Mouse (Mus musculus) liver, adult (tissue): ENCODE data around the gene Zmiz1.

Experiments
- GATA4 ChIP-seq: IDR thresholded peaks from 2 replicates; pipeline ENCODE4 v1.6.1; 2014; ENCODE audit warnings: mild to moderate bottlenecking, low read length; ENCODE audit not compliant: insufficient replicate concordance

The Zmiz1 gene

DNA sequence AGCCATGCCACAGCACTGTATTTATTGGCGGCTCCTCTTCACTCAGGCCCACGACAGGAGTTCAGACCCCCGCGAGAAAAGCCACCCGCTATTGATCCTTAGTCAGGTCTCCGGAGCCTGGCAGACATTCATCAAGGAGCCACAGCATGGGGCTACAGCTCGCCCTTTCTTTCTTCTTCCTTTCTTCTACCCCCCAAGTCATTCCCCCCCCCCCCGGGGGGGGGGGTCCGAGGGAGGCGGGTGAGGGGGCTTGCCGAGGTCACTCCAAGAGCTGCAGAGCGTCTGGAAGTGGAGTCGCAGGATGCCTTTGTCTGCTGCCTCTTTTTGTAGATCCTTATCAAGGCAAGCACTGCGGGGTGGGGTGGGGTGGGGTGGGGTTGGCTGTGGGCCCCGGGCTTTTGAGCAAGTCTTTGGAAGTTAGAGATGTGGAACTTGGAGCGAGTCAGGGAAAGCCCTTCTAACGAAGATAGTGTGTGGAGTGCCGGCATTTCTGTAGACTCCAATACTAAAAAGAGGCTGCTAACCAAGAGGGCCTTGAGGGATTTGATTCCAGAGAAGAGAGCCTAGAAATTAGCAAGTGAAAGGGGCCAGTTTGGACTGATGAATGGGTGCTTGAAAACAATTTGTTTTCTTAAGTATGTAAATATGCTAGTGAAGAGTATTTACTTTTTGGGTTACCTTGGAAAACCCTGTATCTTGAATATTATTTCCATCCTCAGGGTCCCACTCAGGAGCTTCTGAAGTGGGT lies 145.6 kb downstream of the Zmiz1 start:
- no peak for TF ChIP-seq GATA4

DNA sequence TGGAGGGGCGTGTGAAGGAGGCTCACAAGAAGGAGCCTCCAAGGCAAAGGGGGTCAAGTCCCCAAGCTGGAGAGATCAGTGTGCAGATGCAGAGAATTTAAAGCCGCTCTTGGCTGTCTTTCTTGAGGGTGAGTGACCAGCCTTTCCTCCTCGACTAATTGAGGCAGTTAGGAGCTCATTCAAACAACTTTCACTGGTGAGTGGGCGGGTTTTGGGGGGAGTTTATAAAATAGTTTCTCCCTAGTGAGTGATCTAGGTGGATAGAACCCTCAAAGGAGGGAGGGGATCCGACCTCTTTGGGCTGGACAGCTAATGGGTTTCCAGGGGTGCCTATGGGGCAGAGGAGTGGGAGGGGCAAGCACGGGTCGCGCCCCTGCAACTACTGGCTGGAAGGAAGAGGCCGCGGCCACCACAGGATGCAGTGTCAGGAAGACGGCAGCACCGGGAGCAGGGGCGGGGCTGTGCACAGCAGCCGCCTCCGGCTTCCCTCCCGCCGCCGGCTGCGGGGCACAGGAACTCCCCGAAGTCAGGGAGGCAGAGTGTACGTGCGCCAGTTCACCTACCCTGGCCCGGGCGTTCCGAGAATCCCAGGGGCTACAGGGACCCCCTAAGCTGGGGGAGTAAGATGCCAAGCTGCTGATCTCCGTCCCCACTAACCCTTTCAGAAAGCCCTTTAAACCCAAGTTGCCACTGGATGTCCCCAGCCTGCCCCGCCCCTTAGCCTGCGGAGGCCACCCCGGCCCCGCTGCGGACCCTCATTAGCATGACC lies 147.6 kb downstream of the Zmiz1 start:
- TF ChIP-seq GATA4 = peak; percentile 26; the same call in 1 of the 2 replicates

DNA sequence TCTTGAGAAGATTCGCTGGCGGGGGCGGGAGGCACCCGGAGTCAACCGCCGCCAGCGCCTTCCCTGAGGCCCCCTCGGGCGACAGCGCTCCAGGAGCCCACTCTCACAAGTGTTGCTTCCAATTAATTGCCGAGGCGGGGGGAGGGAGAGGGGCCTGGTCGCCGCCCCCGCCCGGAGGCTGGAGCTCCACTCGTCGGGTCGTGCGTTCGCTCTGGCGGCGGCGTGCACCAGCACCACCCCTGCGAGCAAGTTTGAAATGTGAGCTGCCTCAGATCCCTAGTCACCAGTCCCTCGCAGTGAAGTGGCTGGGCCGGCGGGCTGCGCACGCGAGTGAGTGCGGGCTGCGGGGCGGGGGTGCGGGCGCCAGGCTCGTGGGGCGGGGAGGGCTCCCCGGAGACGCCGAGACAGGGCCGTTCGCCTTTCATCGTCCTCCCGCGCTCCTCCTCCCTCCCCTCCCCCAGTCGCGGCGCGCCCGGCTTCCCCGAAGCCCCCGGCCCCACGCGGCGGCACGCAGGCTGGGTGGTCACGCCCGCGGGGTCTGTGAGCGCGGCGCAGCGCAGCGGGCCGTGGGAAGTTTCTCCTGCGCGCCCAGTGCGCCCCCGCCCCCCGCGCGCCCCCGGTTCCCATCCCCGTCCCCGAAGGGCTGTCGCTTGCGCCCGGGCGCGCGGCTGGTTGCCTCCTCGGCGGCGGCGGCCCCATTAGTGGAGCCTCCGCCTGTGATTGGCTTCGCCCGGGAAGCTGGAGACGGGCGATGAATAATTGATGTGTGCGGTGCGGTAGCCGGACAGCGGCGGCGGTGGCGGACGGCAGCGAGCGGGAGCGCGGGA lies 148.4 kb downstream of the Zmiz1 start:
- TF ChIP-seq GATA4 = no peak

DNA sequence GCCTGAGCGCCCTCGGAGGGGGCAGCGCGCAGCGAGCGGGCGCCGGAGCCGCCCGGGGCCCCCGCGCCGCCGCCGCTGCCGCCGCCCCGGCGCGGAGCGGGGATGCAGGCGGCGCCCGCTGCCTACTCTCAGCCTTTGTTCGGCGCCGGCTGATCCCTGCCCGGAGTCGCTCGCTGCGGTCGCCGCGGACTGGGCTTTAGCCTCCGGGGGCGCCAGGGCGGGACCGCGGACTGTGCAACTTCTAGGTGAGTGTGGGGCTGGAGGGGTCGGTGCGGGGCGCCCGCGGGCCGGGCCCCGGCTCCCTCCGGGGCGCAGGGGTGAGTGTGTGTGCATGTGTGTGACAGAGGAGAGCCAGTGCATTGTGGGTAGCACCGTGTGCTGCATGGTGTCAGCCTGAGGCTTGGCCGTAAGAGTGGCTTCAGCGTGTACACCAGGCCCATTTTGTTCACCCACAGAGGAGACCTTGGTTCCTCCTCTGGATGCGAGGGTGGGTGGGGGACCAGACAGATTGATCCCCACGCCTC lies 149.0 kb downstream of the Zmiz1 start:
- TF ChIP-seq GATA4 = no peak

DNA sequence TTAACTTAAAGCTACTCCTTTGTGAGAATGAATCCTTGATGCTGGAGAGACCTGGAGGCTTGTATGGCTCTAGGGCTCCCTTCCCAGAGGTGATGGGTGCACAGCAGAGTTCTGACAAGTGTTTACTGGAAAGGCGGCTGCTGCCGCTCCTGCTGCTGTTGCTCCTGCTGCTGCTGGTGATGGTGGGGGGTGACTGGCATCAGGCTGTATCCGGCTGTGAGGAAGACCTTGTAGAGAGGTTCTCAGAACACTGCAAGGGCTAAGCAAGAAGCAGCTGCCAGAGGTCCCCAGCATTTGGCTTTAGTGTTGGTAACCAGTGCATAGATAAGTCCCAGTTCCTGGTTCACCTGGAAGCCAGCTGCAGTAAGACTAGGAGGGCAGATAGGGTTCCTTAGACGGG lies 149.6 kb downstream of the Zmiz1 start:
- TF ChIP-seq GATA4 = no peak

DNA sequence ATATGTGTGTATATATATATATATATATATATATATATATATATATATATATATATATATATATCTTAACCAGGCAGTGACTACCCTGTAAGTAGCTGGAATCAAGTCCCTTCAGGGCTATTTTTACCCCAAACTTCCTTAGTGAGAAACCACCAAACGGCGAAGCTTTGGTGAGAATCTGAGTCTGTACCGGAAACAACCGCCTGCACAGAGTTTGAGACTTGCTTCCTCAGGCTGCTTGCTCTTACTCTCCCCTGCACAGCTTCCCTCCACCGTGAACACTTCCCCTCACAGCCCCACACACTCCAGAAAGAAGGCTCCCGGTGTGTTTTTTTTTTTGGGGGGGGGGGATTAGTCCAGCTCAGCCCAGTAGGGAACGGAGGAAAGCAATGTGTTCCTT lies 150.4 kb downstream of the Zmiz1 start:
- TF ChIP-seq GATA4 = no peak

DNA sequence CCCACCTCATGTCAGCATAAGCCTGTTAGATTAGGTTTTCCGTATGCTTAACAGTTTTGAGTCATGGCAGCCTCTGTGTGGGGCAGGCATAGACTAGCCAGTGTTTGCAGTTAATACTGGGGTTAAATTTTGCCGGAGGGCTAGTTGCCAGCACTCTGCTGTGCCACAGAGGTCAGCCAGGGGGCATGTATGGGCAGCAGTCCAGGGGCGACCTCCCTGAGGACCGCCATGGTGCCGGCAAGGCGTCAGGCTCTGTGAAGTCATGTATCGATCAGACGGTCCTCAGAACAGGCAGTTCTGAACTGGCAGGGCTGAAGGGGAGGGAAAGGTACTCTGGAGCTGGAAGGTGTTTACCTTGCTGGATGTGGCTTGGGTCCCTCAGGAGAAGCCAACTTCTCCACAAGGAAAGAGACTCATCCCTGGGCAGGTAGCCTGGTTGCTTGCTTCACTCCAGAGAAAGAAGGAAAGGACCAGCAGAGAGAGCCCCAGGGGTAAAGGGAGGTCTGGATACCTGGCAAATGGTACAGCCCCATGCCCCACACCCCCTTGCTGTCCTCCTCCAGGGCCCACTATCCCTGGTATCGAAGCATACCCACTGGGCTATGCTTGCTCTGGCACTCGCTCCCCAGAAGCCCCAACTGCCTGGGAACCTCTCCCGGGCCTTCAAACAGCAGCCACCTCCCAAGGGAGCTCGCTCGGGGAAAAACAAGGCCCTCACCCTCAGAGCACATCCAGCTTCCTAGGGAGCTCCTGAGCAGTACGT lies 151.6 kb downstream of the Zmiz1 start:
- no peak for TF ChIP-seq GATA4

DNA sequence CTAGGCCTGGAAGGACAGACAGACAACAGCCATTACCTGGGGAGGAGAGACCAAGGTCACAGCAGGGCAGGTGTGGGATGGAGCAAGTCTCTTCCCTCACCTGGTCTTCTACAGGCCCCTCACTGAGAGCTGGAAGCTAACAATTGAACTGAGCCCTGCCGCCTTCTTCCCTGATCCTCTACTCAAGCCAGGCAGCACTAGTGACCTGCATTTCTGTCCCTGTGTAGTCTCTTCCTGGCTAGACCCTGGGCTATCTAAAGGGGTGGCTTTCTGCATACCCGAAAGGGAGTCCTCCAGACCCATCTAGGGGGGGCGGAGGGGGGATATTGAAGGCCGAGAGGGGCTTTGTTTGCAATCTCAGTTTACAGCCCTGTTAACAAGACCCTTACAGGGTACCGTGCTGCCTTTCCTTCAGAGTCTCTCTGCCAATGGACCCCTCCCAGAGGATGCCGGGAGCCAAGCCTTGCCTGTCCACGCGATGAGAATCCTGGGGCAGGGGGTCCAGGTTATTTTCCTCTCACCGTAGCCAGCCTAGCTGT lies 152.2 kb downstream of the Zmiz1 start:
- TF ChIP-seq GATA4 = no peak

DNA sequence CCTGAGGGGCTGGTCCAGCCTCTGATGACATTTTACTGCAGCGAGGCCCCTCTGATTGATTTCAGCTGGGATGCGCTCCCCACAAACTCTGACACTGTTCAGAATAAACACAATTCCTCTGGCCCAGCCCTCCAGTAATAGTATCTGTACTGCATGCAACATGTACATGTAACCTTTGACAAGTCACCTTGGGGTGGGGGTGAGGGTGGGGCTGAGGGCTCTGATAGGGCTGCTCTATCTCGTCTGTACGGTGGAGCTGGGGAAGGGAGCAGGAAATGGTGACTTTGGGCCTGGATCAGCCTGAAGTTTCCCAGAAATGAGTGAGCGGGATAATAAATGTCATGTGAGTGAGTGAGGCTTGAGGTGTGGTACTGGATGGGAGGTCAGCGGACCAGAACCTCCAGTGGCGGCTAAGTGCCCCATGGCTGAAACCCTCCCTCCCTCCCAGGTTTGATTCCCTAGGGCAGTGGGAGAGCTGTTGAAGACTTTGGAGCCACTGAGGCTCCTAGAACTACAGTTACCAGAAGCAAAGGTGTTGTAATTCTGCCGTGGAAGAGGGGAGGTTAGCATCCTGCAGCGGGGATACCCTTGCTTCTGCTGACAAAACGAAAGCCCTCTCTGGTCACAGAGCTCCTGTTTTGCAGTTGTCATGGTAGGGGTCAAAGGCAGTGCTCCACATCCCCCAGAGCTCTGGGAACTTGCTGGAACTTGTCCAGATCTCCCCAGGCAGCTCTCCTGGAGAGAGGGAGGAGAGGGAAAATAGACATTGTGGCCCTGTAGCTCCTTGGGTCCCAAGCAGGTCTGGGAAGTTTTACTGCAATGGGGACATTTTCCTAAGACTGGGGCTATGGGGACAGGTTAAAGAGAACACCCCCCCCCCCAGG lies 153.1 kb downstream of the Zmiz1 start:
- no peak for TF ChIP-seq GATA4

DNA sequence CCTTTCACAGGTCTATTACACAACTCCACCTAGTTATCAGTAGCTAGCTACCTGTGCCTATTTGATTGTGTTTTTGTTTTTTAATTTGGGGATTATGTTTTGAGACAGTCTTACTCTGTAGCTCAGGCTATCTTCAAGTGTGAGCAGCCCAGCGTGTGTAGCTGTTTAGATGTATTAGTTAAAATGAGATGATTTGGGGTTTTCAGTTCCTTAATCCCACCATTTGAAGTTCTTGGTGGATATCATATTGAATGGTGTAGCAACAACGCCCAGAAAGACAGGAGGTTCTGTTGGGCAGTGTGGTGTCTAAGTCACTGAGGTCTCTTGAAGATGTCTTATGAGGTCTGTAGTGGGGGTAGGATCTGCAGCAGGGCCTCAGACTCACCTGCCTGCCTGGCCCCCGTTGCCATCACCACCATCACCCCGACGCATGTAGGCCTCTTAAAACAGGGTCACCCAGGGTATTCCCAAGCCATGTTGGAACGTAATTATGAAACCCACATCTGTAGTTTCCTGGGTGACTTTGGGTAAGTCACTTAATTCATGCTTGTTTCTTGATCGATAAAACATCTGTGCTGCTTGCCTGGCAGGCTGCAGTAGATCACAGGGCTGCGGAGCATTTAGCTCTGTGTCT lies 155.1 kb downstream of the Zmiz1 start:
- no peak for TF ChIP-seq GATA4

DNA sequence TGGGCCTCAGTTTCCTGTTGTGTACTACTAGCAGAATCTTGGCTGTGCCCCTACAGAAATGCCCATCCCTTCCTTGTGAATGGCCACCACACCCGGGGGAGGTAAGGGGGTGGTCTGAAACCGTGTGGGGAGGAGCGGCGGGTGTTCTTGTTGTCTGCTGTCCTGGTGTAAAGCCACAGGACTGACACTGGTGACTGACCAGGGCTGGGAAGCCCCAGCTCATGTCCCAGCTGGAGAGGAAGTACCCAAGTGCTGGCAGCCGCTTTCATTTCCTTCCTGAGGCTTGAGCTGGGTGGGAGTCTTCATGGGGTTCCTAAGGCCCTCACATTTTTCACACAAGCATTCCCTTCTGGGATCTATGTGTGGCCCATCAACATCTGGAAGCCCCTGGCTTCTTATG lies 155.7 kb downstream of the Zmiz1 start:
- TF ChIP-seq GATA4 = no peak

DNA sequence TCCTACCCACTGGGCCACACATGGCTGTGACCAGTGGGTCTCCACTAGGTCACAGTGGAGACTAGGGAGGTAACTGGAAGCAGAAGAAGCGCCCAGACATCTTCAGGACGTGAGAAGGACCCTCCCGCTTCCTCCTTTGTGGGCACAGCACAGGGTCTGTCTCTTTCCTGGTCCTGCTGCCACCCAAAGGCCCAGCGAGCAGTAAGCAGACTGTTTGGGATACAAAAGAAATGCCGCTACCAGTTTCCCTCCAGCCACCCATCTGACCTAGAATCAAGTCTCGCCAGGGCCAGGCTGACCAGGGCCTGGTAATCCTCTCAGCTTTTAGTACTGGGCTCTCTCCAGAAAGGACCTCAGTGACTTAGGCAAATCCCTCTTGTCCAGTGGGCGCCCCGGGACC lies 156.6 kb downstream of the Zmiz1 start:
- TF ChIP-seq GATA4 = no peak
